Mouse (Mus musculus): ENCODE measurements around the gene Trim80. TPM values are rescaled to one million over a fixed set of nuclear protein-coding genes. Genes with fewer than 3 reads are reported as not detected.
"Not testable (repeated sequence)": the region's sequence is repeated elsewhere in the genome, so short reads cannot be mapped to it uniquely, and the experiment has no call there.

Gene Trim80
- total RNA-seq, 2 experiments from 2014 or later, result 0.20 TPM; not detected in 1

GRCm38 (mm10) chr11:115427482-115428331, 12.6 kb upstream of the Trim80 start:
- intact Hi-C loops (cut with DNase I), result loop anchor here (5.0 kb wide), 1 partner anchor 45 kb away; no protein-coding TSS in a partner anchor
- DNase-seq, result peak; percentile 75

GRCm38 (mm10) chr11:115429307-115429706, 11.0 kb upstream of the Trim80 start:
- intact Hi-C loops (cut with DNase I), result loop anchor here (5.0 kb wide), 1 partner anchor 43 kb away; no protein-coding TSS in a partner anchor
- DNase-seq, result no peak

- intact Hi-C loops (cut with DNase I), result no loop called here
- DNase-seq, result no peak
Measured at GRCm38 (mm10) chr11:115430561-115430960, 9.8 kb upstream of the Trim80 start.

GRCm38 (mm10) chr11:115432814-115433213, 7.5 kb upstream of the Trim80 start:
- no peak for DNase-seq
- intact Hi-C loops (cut with DNase I), result no loop called here

GRCm38 (mm10) chr11:115433342-115433741, 7.0 kb upstream of the Trim80 start:
- intact Hi-C loops (cut with DNase I), result no loop called here
- DNase-seq, result no peak

- intact Hi-C loops (cut with DNase I), result no loop called here
- DNase-seq, result peak; percentile 52
Measured at GRCm38 (mm10) chr11:115435596-115436337, 4.6 kb upstream of the Trim80 start.

GRCm38 (mm10) chr11:115437571-115438122, 2.7 kb upstream of the Trim80 start:
- intact Hi-C loops (cut with DNase I), result no loop called here
- DNase-seq, result no peak

- no peak for DNase-seq
- intact Hi-C loops (cut with DNase I), result no loop called here
Measured at GRCm38 (mm10) chr11:115439326-115439725, 1.0 kb upstream of the Trim80 start.

GRCm38 (mm10) chr11:115441417-115441816, 1.1 kb downstream of the Trim80 start:
- intact Hi-C loops (cut with DNase I), result no loop called here
- no peak for DNase-seq

GRCm38 (mm10) chr11:115446906-115447305, 6.6 kb downstream of the Trim80 start:
- intact Hi-C loops (cut with DNase I), result no loop called here
- DNase-seq, result no peak

GRCm38 (mm10) chr11:115447321-115447885, 7.1 kb downstream of the Trim80 start:
- no peak for DNase-seq
- intact Hi-C loops (cut with DNase I), result no loop called here

- no peak for DNase-seq
- intact Hi-C loops (cut with DNase I), result no loop called here
Measured at GRCm38 (mm10) chr11:115448075-115448474, 7.7 kb downstream of the Trim80 start.

- DNase-seq, result no peak
- intact Hi-C loops (cut with DNase I), result no loop called here
Measured at GRCm38 (mm10) chr11:115448998-115449397, 8.7 kb downstream of the Trim80 start.

GRCm38 (mm10) chr11:115450176-115450575, 9.8 kb downstream of the Trim80 start:
- DNase-seq, result no peak
- intact Hi-C loops (cut with DNase I), result no loop called here

- intact Hi-C loops (cut with DNase I), result loop anchor here (2.0 kb wide), 1 partner anchor 15 kb away; no protein-coding TSS in a partner anchor
- DNase-seq, result no peak
Measured at GRCm38 (mm10) chr11:115451781-115452241, 11.5 kb downstream of the Trim80 start.

GRCm38 (mm10) chr11:115452281-115452860, 12.0 kb downstream of the Trim80 start:
- DNase-seq, result no peak
- intact Hi-C loops (cut with DNase I), result loop anchor here (2.0 kb wide), 1 partner anchor 14 kb away; no protein-coding TSS in a partner anchor

GRCm38 (mm10) chr11:115453306-115453705, 13.0 kb downstream of the Trim80 start:
- no peak for DNase-seq
- intact Hi-C loops (cut with DNase I), result loop anchor here (2.0 kb wide), 1 partner anchor 13 kb away; no protein-coding TSS in a partner anchor

- DNase-seq; intact Hi-C loops (cut with DNase I): not testable (repeated sequence)
Measured at GRCm38 (mm10) chr11:115454822-115455221, 14.5 kb downstream of the Trim80 start.

- no peak for DNase-seq
- intact Hi-C loops (cut with DNase I), result no loop called here
Measured at GRCm38 (mm10) chr11:115455619-115456018, 15.3 kb downstream of the Trim80 start.

- intact Hi-C loops (cut with DNase I), result no loop called here
- DNase-seq, result no peak
Measured at GRCm38 (mm10) chr11:115456182-115456581, 15.8 kb downstream of the Trim80 start.
